Mouse (Mus musculus) neural tube, embryonic 11.5 days (tissue): ENCODE measurements around the gene Ttc25. TPM values are rescaled to one million over a fixed set of nuclear protein-coding genes. Genes with fewer than 3 reads are reported as not detected.

ENCODE experiments used
- ATAC-seq: fragments of 200-750 bp; cut with Nextera tagmentation; 2 replicates; pipeline ENCODE4 v1.8.0; 2017; ENCODE audit warnings: moderate number of reproducible peaks, mild to moderate bottlenecking, moderate TSS enrichment, moderate library complexity; ENCODE audit not compliant: insufficient read depth, low FRiP score, low TSS enrichment
- DNase-seq: peaks from one replicate; pipeline ENCODE4 v3.0.0-alpha.2; 2015; ENCODE audit warnings: low spot score
- H3K27ac ChIP-seq: fragments of 300-500 bp; sonication (generic); 2 replicates; pipeline ENCODE4 v1.5.1; 2014; ENCODE audit warnings: low read depth, mild to moderate bottlenecking, low read length
- H3K27me3 ChIP-seq: fragments of 300-500 bp; sonication (generic); 2 replicates; pipeline ENCODE4 v1.6.1; 2014; ENCODE audit warnings: mild to moderate bottlenecking, low read length, mixed read lengths; ENCODE audit not compliant: control insufficient read depth, insufficient read depth
- H3K36me3 ChIP-seq: fragments of 300-500 bp; sonication (generic); 2 replicates; pipeline ENCODE4 v1.6.1; 2014; ENCODE audit warnings: mild to moderate bottlenecking, low read length, moderate library complexity, mixed read lengths; ENCODE audit not compliant: control insufficient read depth, insufficient read depth
- H3K4me1 ChIP-seq: fragments of 300-500 bp; sonication (generic); 2 replicates; pipeline ENCODE4 v1.6.1; 2014; ENCODE audit warnings: low read length, mixed read lengths; ENCODE audit not compliant: control insufficient read depth, insufficient read depth
- H3K4me2 ChIP-seq: fragments of 300-500 bp; sonication (generic); 2 replicates; pipeline ENCODE4 v1.6.1; 2014; ENCODE audit warnings: low read depth, mild to moderate bottlenecking, moderate library complexity
- H3K4me3 ChIP-seq: fragments of 300-500 bp; sonication (generic); 2 replicates; pipeline ENCODE4 v1.5.1; 2014; ENCODE audit warnings: low read depth, low read length
- H3K9ac ChIP-seq: fragments of 300-500 bp; sonication (generic); 2 replicates; pipeline ENCODE4 v1.6.1; 2014; ENCODE audit warnings: mild to moderate bottlenecking, low read length
- H3K9me3 ChIP-seq: fragments of 300-500 bp; sonication (generic); 2 replicates; pipeline ENCODE4 v1.6.1; 2016; ENCODE audit warnings: low read length; ENCODE audit not compliant: control insufficient read depth
- WGBS: fragments of 180-500 bp; shearing (Covaris S2); extraction: QIAGEN DNeasy Blood & Tissue Kit; methylation state at CpG from one replicate; pipeline ENCODE4 v1.1.7; 2014; 5-methylcytosine and 5-hydroxymethylcytosine counted together
- polyA plus RNA-seq: library from polyadenylated mRNA; unstranded; fragments of >200 nt; fragmentation: Nextera tagmentation; extraction: Ambion mirVana; gene quantifications from 2 replicates; pipeline ENCODE4 v1.2.1, GENCODE M21; 2014

The Ttc25 gene
- 1.0 and 1.4 TPM in 2 replicates for polyA plus RNA-seq

DNA sequence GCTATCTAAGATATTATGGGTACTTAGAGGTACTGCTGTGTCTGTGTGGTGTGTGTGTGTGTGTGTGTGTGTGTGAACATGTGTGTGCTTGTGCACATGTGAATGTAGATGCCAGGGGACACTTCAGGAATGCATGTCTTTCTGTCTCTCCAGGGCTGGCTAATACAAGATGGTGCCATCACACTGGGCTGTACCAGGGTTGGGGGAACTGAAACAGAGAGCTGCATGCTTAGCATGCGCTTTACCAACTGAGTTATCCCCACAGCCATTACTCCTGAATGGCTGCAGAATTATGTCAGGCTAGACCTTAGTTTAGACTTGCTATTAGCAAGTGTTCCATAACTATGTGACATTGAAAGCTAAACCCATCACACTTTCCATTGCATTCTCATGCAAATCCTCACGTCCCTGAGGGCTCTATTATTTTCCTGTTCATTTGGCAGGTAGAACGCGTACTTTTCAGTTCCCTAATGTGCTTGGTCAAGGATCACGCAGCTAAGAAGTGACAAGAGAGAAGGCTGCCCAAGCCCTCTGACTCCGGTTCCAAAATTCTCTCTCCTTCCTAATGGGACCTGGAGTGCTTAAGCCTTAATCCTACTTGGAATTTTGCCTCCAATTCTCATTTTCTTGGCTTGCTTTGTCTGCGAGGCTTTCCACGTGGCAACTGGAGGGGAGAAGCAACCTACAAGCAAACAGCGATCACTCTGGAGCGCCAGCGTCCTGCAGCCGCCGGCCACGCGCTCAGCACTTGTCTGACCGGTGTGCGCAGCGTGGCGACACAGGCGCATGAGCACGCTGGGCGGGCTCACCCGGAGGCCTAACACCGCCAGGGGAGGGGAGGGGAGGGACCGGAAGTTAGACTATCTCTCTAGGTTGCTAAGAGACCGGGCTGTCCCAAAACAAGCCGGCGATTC is at the start of gene Ttc25:
TSS of gene Ttc25 (plus strand) at position 776 of the 914 bp plus-strand sequence.
- peak within 1 kb of the TSS; percentile 64 for H3K9ac ChIP-seq
- ATAC-seq (peak; percentile 88), DNase-seq (peak; percentile 92)
- peak within 1 kb of the TSS; percentile 36 for H3K4me3 ChIP-seq
- H3K27me3 ChIP-seq = no peaks in the 10 kb centered on the region
- 6% methylated on average over 28 of the region's 28 CpGs for WGBS
- no peak within 1 kb of the TSS for H3K27ac ChIP-seq
- H3K9me3 ChIP-seq = no peaks in the 10 kb centered on the region
- H3K4me1 ChIP-seq = 0 out of 2 replicates have a peak, but pooled peaks cover 3% of the 10 kb centered on the region
- H3K36me3 ChIP-seq = no peaks in the 10 kb centered on the region
- peak within 1 kb of the TSS; percentile 63 for H3K4me2 ChIP-seq

DNA sequence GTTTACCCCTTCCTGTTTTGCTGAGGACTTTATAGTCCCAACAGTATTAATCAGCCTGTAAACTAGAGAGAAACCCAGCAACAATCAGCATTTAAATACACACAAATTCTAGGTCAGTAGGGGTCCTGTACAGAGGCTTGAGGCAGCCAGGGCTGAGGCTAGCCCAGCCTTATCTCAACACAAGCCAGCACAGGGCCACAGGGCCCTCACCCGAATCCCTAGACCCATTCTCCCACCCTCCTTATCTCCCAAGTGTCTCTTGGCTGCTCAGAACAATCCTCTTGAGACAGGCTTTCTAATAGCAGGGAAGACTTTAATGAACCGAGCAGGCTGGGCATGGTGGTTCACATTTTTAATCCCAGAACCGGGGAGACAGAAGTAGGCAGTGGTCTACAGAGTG is 45.2 kb upstream of the Ttc25 start:
- DNase-seq = no peak
- ATAC-seq = no peak
- Histone ChIP-seq H3K4me2 (no peak overlapping the region), H3K4me3 (no peak overlapping the region), H3K4me1 (no peaks in the 10 kb centered on the region), H3K9ac (no peak overlapping the region), H3K36me3 (peaks cover 49% of the 10 kb centered on the region), H3K9me3 (no peaks in the 10 kb centered on the region), H3K27me3 (no peaks in the 10 kb centered on the region), H3K27ac (no peak overlapping the region)
- WGBS = 91% methylated on average over 3 of the region's 3 CpGs

DNA sequence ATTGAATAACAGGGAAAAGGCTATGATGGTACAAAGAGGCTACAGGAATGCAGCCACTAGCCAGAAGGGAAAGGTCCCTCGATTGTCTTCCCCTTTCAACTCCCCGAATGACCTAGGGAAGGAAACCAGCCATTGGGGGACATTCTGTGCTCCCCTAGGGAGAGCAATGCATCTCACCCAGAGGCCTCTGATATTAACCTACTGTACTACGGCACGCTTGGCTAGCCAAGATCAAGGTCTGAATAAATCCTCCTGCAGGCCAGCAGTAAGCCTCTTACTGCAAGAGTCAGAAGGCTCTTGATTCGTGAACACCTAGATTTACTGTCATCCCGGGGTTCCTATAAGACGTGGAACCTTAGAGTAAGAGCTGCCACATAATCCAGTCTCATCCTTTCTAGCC is 44.8 kb upstream of the Ttc25 start:
- Histone ChIP-seq H3K36me3 (peaks cover 46% of the 10 kb centered on the region), H3K9ac (no peak overlapping the region), H3K4me2 (no peak overlapping the region), H3K4me3 (no peak overlapping the region), H3K27ac (no peak overlapping the region), H3K9me3 (no peaks in the 10 kb centered on the region), H3K27me3 (no peaks in the 10 kb centered on the region), H3K4me1 (no peaks in the 10 kb centered on the region)
- 89% methylated on average over 7 of the region's 7 CpGs for WGBS
- no peak for DNase-seq
- ATAC-seq = no peak

DNA sequence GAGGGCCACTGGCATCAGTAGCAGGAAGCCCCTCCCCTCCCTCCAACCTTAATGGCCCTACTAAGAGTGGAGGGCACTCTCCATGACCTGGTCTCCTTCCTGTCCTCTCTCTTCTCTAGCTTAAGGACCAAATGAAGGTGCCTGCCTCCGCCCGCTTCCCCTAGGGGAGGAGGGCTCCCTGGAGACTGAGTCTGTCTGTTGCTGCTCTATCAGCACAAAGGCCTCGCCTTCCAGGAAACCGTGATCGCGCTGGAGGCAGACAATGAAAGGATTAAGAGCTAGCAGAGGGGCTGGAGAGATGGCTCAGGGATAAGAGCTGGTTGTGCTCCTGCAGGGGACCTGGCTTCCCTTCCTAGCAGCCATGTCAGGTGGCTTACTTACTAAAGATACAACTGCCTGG is 44.1 kb upstream of the Ttc25 start:
- Histone ChIP-seq H3K36me3 (peaks cover 39% of the 10 kb centered on the region), H3K4me2 (no peak overlapping the region), H3K9ac (no peak overlapping the region), H3K27ac (no peak overlapping the region), H3K4me1 (no peaks in the 10 kb centered on the region), H3K4me3 (no peak overlapping the region), H3K27me3 (no peaks in the 10 kb centered on the region), H3K9me3 (no peaks in the 10 kb centered on the region)
- no peak for DNase-seq
- WGBS = 54% methylated on average over 6 of the region's 6 CpGs
- ATAC-seq = no peak

DNA sequence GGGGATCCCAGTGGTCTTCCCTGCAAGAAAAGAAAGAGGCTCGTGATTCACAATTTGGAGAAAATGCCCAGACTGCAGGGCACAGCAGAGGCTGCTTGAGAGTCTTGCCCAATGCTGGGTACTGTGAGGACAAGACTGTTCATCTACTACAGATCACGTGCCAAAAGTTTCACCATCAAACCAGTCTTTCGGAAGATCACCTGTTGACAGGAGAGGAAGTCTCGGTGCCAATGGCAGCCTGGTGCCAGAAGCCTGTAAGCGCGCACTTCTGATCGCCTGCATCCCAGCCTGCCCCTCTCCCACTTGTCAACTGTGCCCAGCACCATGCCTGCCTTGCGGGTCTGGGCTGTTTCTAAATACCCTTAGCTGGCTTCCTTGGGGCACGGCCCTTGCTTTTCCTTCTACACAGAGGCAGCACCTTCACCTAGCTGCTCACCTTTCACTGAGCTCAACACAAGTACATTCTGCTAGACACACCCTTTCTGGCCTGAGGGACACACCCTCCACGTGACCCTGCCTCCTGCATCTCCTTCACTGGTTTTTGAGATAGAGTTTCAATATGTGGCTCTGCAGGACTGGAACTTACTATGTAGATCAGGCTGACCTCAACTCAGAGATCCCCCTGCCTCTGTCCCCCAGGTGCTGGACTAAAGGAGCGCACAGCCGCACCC is 40.3 kb upstream of the Ttc25 start:
- H3K9ac ChIP-seq = no peak overlapping the region
- no peak for DNase-seq
- H3K36me3 ChIP-seq = peaks cover 25% of the 10 kb centered on the region
- 94% methylated on average over 12 of the region's 12 CpGs for WGBS
- H3K27me3 ChIP-seq = no peaks in the 10 kb centered on the region
- H3K4me1 ChIP-seq = no peaks in the 10 kb centered on the region
- no peaks in the 10 kb centered on the region for H3K9me3 ChIP-seq
- no peak overlapping the region for H3K4me2 ChIP-seq
- no peak for ATAC-seq
- no peak overlapping the region for H3K4me3 ChIP-seq
- H3K27ac ChIP-seq = no peak overlapping the region

GRCm38 (mm10) chr11:100505997-100506396 is 39.4 kb upstream of the Ttc25 start:
- Histone ChIP-seq H3K27me3 (no peaks in the 10 kb centered on the region), H3K9me3 (no peaks in the 10 kb centered on the region), H3K4me2 (no peak overlapping the region), H3K27ac (no peak overlapping the region), H3K9ac (no peak overlapping the region), H3K4me3 (no peak overlapping the region), H3K36me3 (peaks cover 23% of the 10 kb centered on the region), H3K4me1 (no peaks in the 10 kb centered on the region)
- 96% methylated on average over 8 of the region's 8 CpGs for WGBS
- no peak for ATAC-seq
- DNase-seq = no peak

GRCm38 (mm10) chr11:100510556-100510955 is 34.9 kb upstream of the Ttc25 start:
- DNase-seq = no peak
- H3K27ac ChIP-seq = no peak overlapping the region
- H3K27me3 ChIP-seq = no peaks in the 10 kb centered on the region
- no peaks in the 10 kb centered on the region for H3K9me3 ChIP-seq
- ATAC-seq = no peak
- H3K4me1 ChIP-seq = no peaks in the 10 kb centered on the region
- no peak overlapping the region for H3K4me3 ChIP-seq
- H3K4me2 ChIP-seq = no peak overlapping the region
- WGBS = 94% methylated on average over 2 of the region's 2 CpGs
- H3K9ac ChIP-seq = no peak overlapping the region
- peaks cover 21% of the 10 kb centered on the region for H3K36me3 ChIP-seq

GRCm38 (mm10) chr11:100512384-100512783 is 33.0 kb upstream of the Ttc25 start:
- ATAC-seq (no peak), DNase-seq (no peak)
- no peak overlapping the region for H3K9ac ChIP-seq
- 91% methylated on average over 1 of the region's 1 CpGs for WGBS
- H3K27ac ChIP-seq = no peak overlapping the region
- H3K27me3 ChIP-seq = no peaks in the 10 kb centered on the region
- H3K4me2 ChIP-seq = no peak overlapping the region
- H3K9me3 ChIP-seq = no peaks in the 10 kb centered on the region
- no peaks in the 10 kb centered on the region for H3K4me1 ChIP-seq
- no peak overlapping the region for H3K4me3 ChIP-seq
- peaks cover 28% of the 10 kb centered on the region for H3K36me3 ChIP-seq
